Mouse (Mus musculus): ENCODE results near the gene Mast1. TPM values are rescaled to one million over a fixed set of nuclear protein-coding genes. Genes with fewer than 3 reads are reported as not detected.

Gene Mast1
- polyA plus RNA-seq, 1 experiment from 2014 or later: 0.48 TPM

- ATAC-seq (replicated peaks; ENCODE audit: low FRiP score): no peak
- Histone ChIP-seq H3K9me3 (replicated peaks) (no peaks in the 10 kb centered on the region), H3K4me3 (replicated peaks) (peak within 1 kb of the TSS; percentile 48), H3K36me3 (no peaks in the 10 kb centered on the region), H3K4me2 (peak within 1 kb of the TSS; percentile 84), H3K27ac (no peak within 1 kb of the TSS), H3K27me3 (peaks cover 88% of the 10 kb centered on the region), H3K4me1 (peaks cover 20% of the 10 kb centered on the region), H3K9ac (no peak within 1 kb of the TSS)
- 7% methylated on average over 17 of the region's 17 CpGs for WGBS
These were observed 9.5 kb upstream of the Mast1 start, which contains the start of gene Rtbdn for GRCm38 (mm10) chr8:84946528-84947240. Rtbdn (plus strand) TSS chr8:84946991.

- ATAC-seq (replicated peaks; ENCODE audit: low FRiP score): peak; percentile 43; the same call in 1 of the 2 replicates
- peak overlapping the region; percentile 48 for H3K4me3 ChIP-seq (replicated peaks)
- whole genome bisulfite sequencing: under 1% methylated on average over 62 of the region's 67 CpGs
- H3K36me3 ChIP-seq: no peaks in the 10 kb centered on the region
- peaks cover 88% of the 10 kb centered on the region for H3K27me3 ChIP-seq
- H3K4me1 ChIP-seq: peaks cover 20% of the 10 kb centered on the region
- peak overlapping the region; percentile 84 for H3K4me2 ChIP-seq
- H3K27ac ChIP-seq: no peak overlapping the region
- no peak overlapping the region for H3K9ac ChIP-seq
- H3K9me3 ChIP-seq (replicated peaks): no peaks in the 10 kb centered on the region
These were observed 8.7 kb upstream of the Mast1 start for GRCm38 (mm10) chr8:84945633-84946527.

- no peaks in the 10 kb centered on the region for H3K9me3 ChIP-seq (replicated peaks)
- H3K4me3 ChIP-seq (replicated peaks): peak overlapping the region; percentile 48
- H3K27me3 ChIP-seq: peaks cover 88% of the 10 kb centered on the region
- H3K4me1 ChIP-seq: peaks cover 20% of the 10 kb centered on the region
- WGBS: 4% methylated on average over 11 of the region's 11 CpGs
- H3K36me3 ChIP-seq: no peaks in the 10 kb centered on the region
- H3K9ac ChIP-seq: no peak overlapping the region
- H3K4me2 ChIP-seq: peak overlapping the region; percentile 84
- ATAC-seq (replicated peaks; ENCODE audit: low FRiP score): peak; percentile 12; the same call in 1 of the 2 replicates
- H3K27ac ChIP-seq: no peak overlapping the region
These were observed 8.1 kb upstream of the Mast1 start for GRCm38 (mm10) chr8:84945235-84945632.

GRCm38 (mm10) chr8:84944478-84945160, 7.5 kb upstream of the Mast1 start:
- peak overlapping the region; percentile 16 for H3K4me3 ChIP-seq (replicated peaks)
- H3K9ac ChIP-seq: no peak overlapping the region
- WGBS: 2% methylated on average over 26 of the region's 26 CpGs
- no peaks in the 10 kb centered on the region for H3K36me3 ChIP-seq
- ATAC-seq (replicated peaks; ENCODE audit: low FRiP score): no peak
- H3K9me3 ChIP-seq (replicated peaks): no peaks in the 10 kb centered on the region
- H3K4me1 ChIP-seq: peaks cover 20% of the 10 kb centered on the region
- peak overlapping the region; percentile 33 for H3K4me2 ChIP-seq
- peaks cover 88% of the 10 kb centered on the region for H3K27me3 ChIP-seq
- no peak overlapping the region for H3K27ac ChIP-seq

GRCm38 (mm10) chr8:84943699-84944098, 6.5 kb upstream of the Mast1 start:
- Histone ChIP-seq H3K4me3 (replicated peaks) (no peak overlapping the region), H3K9me3 (replicated peaks) (no peaks in the 10 kb centered on the region), H3K27ac (no peak overlapping the region), H3K27me3 (peaks cover 93% of the 10 kb centered on the region), H3K4me2 (no peak overlapping the region), H3K4me1 (peaks cover 20% of the 10 kb centered on the region), H3K36me3 (no peaks in the 10 kb centered on the region), H3K9ac (no peak overlapping the region)
- WGBS: 16% methylated on average over 4 of the region's 4 CpGs
- ATAC-seq (replicated peaks; ENCODE audit: low FRiP score): no peak

GRCm38 (mm10) chr8:84937620-84938485, 694 bp upstream of the Mast1 start:
- H3K4me1 ChIP-seq: peaks cover 21% of the 10 kb centered on the region
- H3K4me2 ChIP-seq: peak overlapping the region; percentile 87
- peak overlapping the region; percentile 48 for H3K4me3 ChIP-seq (replicated peaks)
- 64% methylated on average over 13 of the region's 13 CpGs for WGBS
- no peaks in the 10 kb centered on the region for H3K36me3 ChIP-seq
- no peak for ATAC-seq (replicated peaks; ENCODE audit: low FRiP score)
- H3K27me3 ChIP-seq: peaks cover 91% of the 10 kb centered on the region
- no peak overlapping the region for H3K27ac ChIP-seq
- H3K9me3 ChIP-seq (replicated peaks): no peaks in the 10 kb centered on the region
- no peak overlapping the region for H3K9ac ChIP-seq

- Histone ChIP-seq H3K27ac (no peak overlapping the region), H3K36me3 (no peaks in the 10 kb centered on the region), H3K4me2 (peak overlapping the region; percentile 87), H3K4me1 (peaks cover 21% of the 10 kb centered on the region), H3K9me3 (replicated peaks) (no peaks in the 10 kb centered on the region), H3K27me3 (peaks cover 94% of the 10 kb centered on the region), H3K4me3 (replicated peaks) (peak overlapping the region; percentile 48), H3K9ac (no peak overlapping the region)
- no peak for ATAC-seq (replicated peaks; ENCODE audit: low FRiP score)
- WGBS: 21% methylated on average over 20 of the region's 23 CpGs
These were observed 858 bp downstream of the Mast1 start for GRCm38 (mm10) chr8:84936041-84936961.

- WGBS: 4% methylated on average over 14 of the region's 14 CpGs
- H3K36me3 ChIP-seq: no peaks in the 10 kb centered on the region
- H3K9ac ChIP-seq: no peak overlapping the region
- H3K27ac ChIP-seq: no peak overlapping the region
- H3K9me3 ChIP-seq (replicated peaks): no peaks in the 10 kb centered on the region
- H3K27me3 ChIP-seq: peaks cover 92% of the 10 kb centered on the region
- H3K4me1 ChIP-seq: peaks cover 21% of the 10 kb centered on the region
- ATAC-seq (replicated peaks; ENCODE audit: low FRiP score): 0 out of 2 replicates have a peak, but pooled peaks have one; percentile 13
- peak overlapping the region; percentile 33; the same call in 1 of the 2 replicates for H3K4me2 ChIP-seq
- no peak overlapping the region for H3K4me3 ChIP-seq (replicated peaks)
These were observed 1.7 kb downstream of the Mast1 start for GRCm38 (mm10) chr8:84935489-84935888.

GRCm38 (mm10) chr8:84934860-84935259, 2.3 kb downstream of the Mast1 start:
- Histone ChIP-seq H3K9me3 (replicated peaks) (no peaks in the 10 kb centered on the region), H3K4me3 (replicated peaks) (no peak overlapping the region; the same call in 1 of the 2 replicates), H3K36me3 (no peaks in the 10 kb centered on the region), H3K27me3 (peaks cover 92% of the 10 kb centered on the region), H3K9ac (no peak overlapping the region), H3K4me1 (peaks cover 21% of the 10 kb centered on the region), H3K27ac (no peak overlapping the region), H3K4me2 (peak overlapping the region; percentile 33)
- WGBS: under 1% methylated on average over 15 of the region's 15 CpGs
- ATAC-seq (replicated peaks; ENCODE audit: low FRiP score): peak; percentile 72

- WGBS: 72% methylated on average over 16 of the region's 16 CpGs
- Histone ChIP-seq H3K4me1 (peaks cover 24% of the 10 kb centered on the region), H3K27ac (no peak overlapping the region), H3K4me3 (replicated peaks) (no peak overlapping the region), H3K36me3 (no peaks in the 10 kb centered on the region), H3K9me3 (replicated peaks) (no peaks in the 10 kb centered on the region), H3K9ac (no peak overlapping the region), H3K4me2 (no peak overlapping the region), H3K27me3 (peaks cover 92% of the 10 kb centered on the region)
- ATAC-seq (replicated peaks; ENCODE audit: low FRiP score): no peak
These were observed 3.2 kb downstream of the Mast1 start for GRCm38 (mm10) chr8:84933767-84934559.
